Mouse (Mus musculus): Measurements from ENCODE around the gene Tm7sf2.
"Not testable (repeated sequence)": the region's sequence is repeated elsewhere in the genome, so short reads cannot be mapped to it uniquely, and the experiment has no call there.

The Tm7sf2 gene

DNA sequence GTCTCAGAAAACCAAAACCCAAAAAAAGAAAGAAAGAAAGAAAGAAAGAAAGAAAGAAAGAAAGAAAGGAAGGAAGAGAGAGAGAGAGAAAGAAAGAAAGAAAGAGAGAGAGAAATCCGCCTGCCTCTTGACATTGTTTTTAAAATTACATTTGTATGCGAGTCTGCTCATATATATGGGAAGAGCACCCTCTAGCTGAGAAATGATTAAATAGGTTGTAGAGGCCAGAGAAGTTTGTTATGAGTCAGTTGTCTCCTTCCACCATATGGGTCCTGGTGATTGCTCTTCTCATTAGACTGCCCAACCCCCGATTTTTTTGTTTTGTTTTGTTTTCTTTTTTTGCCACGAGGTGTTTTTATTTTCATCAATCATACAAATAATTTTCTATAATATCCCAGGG is 24.1 kb downstream of the Tm7sf2 start:
- not testable (repeated sequence) for DNase-seq (ENCODE audit: low read depth, low spot score)

GRCm38 (mm10) chr19:6042293-6042692 is 25.9 kb downstream of the Tm7sf2 start:
- no peak for DNase-seq (ENCODE audit: low read depth, low spot score)

DNA sequence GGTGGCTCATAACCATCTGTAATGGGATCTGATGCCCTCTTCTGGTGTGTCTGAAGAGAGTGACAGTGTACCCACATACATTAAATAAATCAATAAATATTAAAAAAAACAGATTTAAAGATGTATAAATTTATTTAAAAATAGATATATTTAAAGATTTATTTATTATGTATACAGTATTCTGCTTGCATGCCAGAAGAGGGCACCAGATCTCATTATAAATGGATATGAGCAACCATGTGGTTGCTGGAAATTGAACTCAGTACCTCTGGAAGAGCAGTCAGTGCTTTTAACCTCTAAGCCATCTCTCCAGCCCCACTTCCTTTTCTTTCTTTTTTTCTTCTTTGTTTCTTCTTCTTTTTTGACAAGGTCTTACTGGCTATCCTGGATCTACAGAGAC is 28.2 kb downstream of the Tm7sf2 start:
- no peak for DNase-seq (ENCODE audit: low read depth, low spot score)

DNA sequence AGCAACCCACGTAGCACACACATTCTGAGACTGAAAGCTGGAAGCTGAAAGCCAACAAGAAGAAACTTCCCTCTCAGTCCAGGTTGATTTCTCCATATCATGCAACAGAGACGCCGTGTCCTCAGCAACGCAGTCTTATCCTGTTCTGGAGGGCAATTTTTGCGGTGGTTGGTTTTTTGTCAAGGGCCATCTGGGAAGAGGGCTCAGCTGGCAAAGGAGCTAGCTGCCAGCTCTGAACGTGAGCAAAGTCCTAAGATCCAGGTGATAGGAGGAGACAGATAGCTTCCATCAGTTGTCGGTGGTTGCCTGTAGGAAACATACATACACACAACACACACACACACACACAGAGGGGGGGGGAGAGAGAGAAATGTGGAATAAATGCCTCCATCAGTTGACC is 29.8 kb downstream of the Tm7sf2 start:
- DNase-seq (ENCODE audit: low read depth, low spot score), result no peak

- no peak for DNase-seq (ENCODE audit: low read depth, low spot score)
These were observed 30.5 kb downstream of the Tm7sf2 start for GRCm38 (mm10) chr19:6037695-6038094.

DNA sequence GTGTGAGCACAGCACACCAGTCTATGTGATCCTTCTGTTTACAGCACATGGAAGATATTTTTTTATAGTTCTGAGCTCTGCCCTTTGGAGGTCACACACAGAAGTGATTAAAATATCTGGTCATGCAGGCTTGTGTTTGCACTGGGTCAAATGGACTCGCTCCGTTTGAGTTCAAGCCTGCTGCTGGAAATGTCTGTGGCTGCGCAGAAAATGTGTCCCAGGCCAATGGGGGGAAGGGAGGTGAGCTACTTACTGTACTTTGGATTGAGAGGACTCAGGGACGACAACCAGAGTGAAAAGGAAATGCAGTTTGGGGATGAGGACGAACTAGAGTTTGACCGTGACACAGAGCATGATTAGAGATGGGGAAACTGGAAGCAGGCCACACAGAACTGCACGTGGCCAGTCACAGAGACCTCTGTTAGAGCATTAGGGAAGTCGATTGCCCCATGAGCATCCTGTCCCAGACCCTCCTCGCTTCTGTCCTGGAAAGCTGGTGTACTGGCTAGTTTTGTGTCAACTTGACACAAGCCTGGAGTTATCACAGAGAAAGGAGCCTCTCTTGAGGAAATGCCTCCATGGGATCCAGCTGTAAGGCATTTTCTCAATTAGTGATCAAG is 32.1 kb downstream of the Tm7sf2 start:
- no peak for DNase-seq (ENCODE audit: low read depth, low spot score)

- no peak for DNase-seq (ENCODE audit: low read depth, low spot score)
These were observed 37.5 kb downstream of the Tm7sf2 start for GRCm38 (mm10) chr19:6030520-6031280.

DNA sequence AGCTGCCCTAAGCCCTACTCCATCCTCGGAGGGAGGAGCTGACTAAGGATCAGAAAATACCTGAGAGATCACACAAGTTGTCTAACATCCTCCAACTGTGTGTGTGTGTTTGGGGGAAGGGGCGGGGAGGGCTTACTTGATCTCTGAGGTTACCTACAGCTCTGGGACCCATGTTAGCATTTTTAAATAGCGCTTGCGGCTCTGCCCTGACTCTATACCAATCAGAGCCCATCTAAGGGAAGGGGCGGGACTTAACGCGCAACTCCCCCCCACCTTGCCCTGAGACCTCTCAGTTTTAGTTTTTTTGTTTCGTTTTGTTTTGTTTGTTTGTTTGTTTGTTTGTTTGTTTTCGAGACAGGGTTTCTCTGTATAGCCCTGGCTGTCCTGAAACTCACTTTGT is 38.7 kb downstream of the Tm7sf2 start:
- no peak for DNase-seq (ENCODE audit: low read depth, low spot score)

DNA sequence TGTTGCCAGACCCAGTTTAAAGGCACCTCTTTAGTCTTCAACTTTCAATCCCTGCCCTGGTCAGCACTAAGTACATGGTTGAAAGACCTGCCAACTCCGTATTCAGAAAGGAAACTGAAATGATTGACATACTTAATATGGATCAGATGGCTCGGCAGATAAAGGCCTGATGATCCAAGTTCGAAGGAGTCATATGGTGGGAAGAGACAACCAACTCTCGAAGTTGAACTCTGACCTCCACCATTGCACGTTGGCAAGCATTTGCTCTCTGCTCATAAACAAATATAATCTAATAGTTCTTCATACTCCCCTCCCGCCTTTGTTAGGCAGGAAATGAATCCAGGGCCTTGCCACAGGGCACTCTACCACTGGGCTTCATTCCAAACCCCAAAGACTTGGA is 39.2 kb downstream of the Tm7sf2 start:
- DNase-seq (ENCODE audit: low read depth, low spot score), result no peak

DNA sequence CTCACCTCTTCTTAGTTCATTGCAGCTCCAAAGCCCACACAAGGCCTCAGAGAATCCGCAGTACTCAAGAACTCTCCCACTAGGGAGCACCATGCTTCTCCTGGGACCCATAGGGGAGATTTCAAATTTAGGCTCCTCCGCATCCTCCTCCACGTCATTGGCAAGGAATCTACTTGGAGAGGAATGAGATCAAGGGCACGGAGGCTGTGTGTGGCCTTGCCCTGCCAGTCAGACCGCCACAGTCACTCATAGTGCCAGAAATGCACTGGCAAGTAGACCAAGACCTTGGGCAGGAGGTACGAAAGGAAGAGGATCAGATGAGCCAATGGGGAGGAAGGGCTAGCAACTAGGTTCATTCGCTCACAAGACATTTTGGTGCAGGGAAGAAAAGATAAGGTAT is 44.2 kb downstream of the Tm7sf2 start:
- DNase-seq (ENCODE audit: low read depth, low spot score), result no peak

DNA sequence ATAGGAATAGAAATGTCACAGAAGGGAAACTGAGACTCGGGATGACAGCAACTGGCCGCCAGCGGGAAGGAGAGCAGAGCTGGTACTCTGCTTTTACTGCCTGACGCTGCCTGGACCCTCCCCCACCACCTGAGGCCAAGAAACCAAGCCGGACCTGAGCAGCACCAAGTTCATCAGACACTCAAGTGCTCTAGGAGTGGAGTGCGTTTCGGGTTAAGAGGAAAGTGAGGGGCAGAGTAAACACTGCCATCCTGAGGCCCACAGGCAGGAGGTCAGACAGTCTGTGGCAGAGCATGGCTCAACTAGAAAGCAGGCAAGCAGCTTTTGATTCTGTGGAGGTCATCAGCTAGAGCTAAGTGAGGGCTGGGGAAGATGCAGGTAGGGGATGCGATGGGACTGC is 45.1 kb downstream of the Tm7sf2 start:
- no peak for DNase-seq (ENCODE audit: low read depth, low spot score)

GRCm38 (mm10) chr19:6020276-6020675 is 47.9 kb downstream of the Tm7sf2 start:
- DNase-seq (ENCODE audit: low read depth, low spot score), result no peak

DNA sequence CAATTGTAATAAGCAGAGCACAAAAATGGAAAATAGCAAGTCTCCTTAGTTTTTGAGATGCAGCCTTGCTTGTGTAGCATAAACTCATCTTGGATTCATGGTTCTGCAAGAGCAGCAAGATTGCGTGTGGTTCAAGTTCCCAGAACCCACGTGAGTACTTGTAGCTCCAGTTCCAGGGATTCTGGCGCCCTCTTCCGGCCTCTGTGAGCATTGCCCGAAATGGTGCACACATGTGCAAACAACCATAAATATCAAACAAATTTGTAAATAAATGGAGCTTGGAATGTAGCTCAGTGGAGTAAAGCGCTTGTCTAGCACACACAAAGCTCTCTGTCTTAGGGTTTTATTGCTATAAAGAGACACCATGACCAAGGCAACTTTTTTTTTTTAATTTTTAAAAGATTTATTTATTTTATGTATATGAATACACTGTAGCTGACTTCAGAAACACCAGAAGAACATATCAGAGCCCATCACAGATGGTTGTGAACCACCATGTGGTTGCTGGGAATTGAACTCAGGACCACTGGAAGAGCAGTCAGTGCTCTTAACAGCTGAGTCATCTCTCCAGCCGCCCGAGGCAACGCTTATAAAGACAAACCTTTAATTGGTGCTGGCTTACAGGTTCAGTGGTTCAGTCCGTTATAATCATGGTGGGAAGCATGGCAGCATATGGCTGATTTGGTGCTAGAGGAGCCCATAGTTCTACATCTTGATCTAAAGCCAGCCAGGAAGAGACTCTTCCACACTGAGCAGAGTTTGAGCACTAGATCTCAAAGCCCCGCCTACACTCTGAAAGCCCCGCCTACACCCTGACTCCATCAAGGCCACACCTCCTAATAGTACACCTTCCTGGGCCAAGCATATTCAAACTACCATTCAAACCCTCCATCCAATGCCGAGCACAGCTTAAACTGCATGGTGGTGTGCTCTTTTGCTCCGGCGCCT is 49.8 kb downstream of the Tm7sf2 start:
- peak; percentile 88 for DNase-seq (ENCODE audit: low read depth, low spot score)

GRCm38 (mm10) chr19:6016532-6016931 is 51.6 kb downstream of the Tm7sf2 start:
- DNase-seq (ENCODE audit: low read depth, low spot score), result no peak

- DNase-seq (ENCODE audit: low read depth, low spot score), result no peak
These were observed 52.5 kb downstream of the Tm7sf2 start, which contains the start of gene Capn1 for GRCm38 (mm10) chr19:6015511-6016315. Capn1 (minus strand) TSS chr19:6015897.

- peak; percentile 80 for DNase-seq (ENCODE audit: low read depth, low spot score)
These were observed 53.1 kb downstream of the Tm7sf2 start for GRCm38 (mm10) chr19:6014991-6015510.

GRCm38 (mm10) chr19:6013691-6014090 is 54.5 kb downstream of the Tm7sf2 start:
- no peak for DNase-seq (ENCODE audit: low read depth, low spot score)
